Mouse (Mus musculus) forebrain, embryonic 16.5 days (tissue): ENCODE results near the gene Tctex1d2. TPM values are rescaled to one million over a fixed set of nuclear protein-coding genes. Genes with fewer than 3 reads are reported as not detected.
"Not testable (repeated sequence)": the region's sequence is repeated elsewhere in the genome, so short reads cannot be mapped to it uniquely, and the experiment has no call there.

ENCODE experiments used
- ATAC-seq: fragments of 200-750 bp; cut with Nextera tagmentation; 2 replicates; pipeline ENCODE4 v1.8.0; 2017; ENCODE audit warnings: mild to moderate bottlenecking, moderate library complexity
- H3K27ac ChIP-seq: fragments of 300-500 bp; sonication (generic); 2 replicates; pipeline ENCODE4 v1.5.1; 2014; ENCODE audit warnings: low read length, control low read depth
- H3K27me3 ChIP-seq: fragments of 300-500 bp; sonication (generic); replicated peaks from 2 replicates; pipeline ENCODE4 v1.6.1; 2014; ENCODE audit warnings: low read length; ENCODE audit not compliant: control insufficient read depth, insufficient read depth
- H3K36me3 ChIP-seq: fragments of 300-500 bp; sonication (generic); 2 replicates; pipeline ENCODE4 v1.6.1; 2014; ENCODE audit not compliant: control insufficient read depth, insufficient read depth
- H3K4me1 ChIP-seq: fragments of 300-500 bp; sonication (generic); replicated peaks from 2 replicates; pipeline ENCODE4 v1.6.1; 2014; ENCODE audit warnings: low read length; ENCODE audit not compliant: control insufficient read depth, insufficient read depth
- H3K4me2 ChIP-seq: fragments of 300-500 bp; sonication (generic); 2 replicates; pipeline ENCODE4 v1.6.1; 2014; ENCODE audit warnings: mild to moderate bottlenecking, low read length, control low read depth
- H3K4me3 ChIP-seq: fragments of 300-500 bp; sonication (generic); replicated peaks from 2 replicates; pipeline ENCODE4 v1.5.1; 2014; ENCODE audit warnings: mild to moderate bottlenecking, low read length, control low read depth
- H3K9ac ChIP-seq: fragments of 300-500 bp; sonication (generic); replicated peaks from 2 replicates; pipeline ENCODE4 v1.6.1; 2014; ENCODE audit warnings: low read depth, low read length, control low read depth
- H3K9me3 ChIP-seq: fragments of 300-500 bp; sonication (generic); 2 replicates; pipeline ENCODE4 v1.6.1; 2016; ENCODE audit warnings: low read length; ENCODE audit not compliant: control insufficient read depth
- WGBS: fragments of 180-500 bp; shearing (Covaris S2); extraction: QIAGEN DNeasy Blood & Tissue Kit; methylation state at CpG from one replicate; pipeline ENCODE4 v1.1.7; 2014; 5-methylcytosine and 5-hydroxymethylcytosine counted together
- polyA plus RNA-seq: library from polyadenylated mRNA; unstranded; fragments of >200 nt; fragmentation: Nextera tagmentation; extraction: Ambion mirVana; gene quantifications from 2 replicates; pipeline ENCODE4 v1.2.1, GENCODE M21; 2015

Gene Tctex1d2
- polyA plus RNA-seq, 1 experiment from 2014 or later = 35.0 TPM

- WGBS = 95% methylated on average over 1 of the region's 1 CpGs
- Histone ChIP-seq H3K27ac (no peak overlapping the region), H3K9ac (no peak overlapping the region), H3K4me3 (no peak overlapping the region), H3K9me3 (no peaks in the 10 kb centered on the region), H3K4me1 (no peaks in the 10 kb centered on the region; the same call in 1 of the 2 replicates), H3K4me2 (no peak overlapping the region), H3K36me3 (no peaks in the 10 kb centered on the region), H3K27me3 (no peaks in the 10 kb centered on the region)
- ATAC-seq = no peak
These were observed 17.8 kb downstream of the Tctex1d2 start for GRCm38 (mm10) chr16:32437266-32437665.

DNA sequence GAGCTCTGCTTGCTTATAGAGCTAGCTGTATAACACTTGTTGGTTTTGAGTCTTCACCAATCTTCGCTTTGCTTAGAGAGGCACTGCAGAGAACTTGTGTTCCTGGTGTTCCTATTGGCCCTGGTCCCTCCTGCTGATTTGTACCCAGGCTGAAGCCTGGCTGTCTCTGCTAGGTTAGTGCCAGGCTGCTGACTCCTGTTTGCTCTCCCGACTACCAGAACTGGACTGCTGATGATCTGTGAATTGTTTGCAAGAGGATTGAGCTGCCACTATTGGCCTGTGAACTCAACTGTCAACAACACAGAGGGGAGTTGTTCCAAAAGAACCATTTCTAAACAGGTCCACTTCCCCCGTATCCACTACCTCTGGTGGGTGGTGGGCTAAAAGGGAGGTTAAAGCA, 21.9 kb downstream of the Tctex1d2 start:
- 91% methylated on average over 3 of the region's 3 CpGs for WGBS
- no peaks in the 10 kb centered on the region for H3K4me1 ChIP-seq
- no peaks in the 10 kb centered on the region for H3K27me3 ChIP-seq
- H3K9me3 ChIP-seq = no peaks in the 10 kb centered on the region
- no peak overlapping the region for H3K9ac ChIP-seq
- no peak overlapping the region for H3K4me2 ChIP-seq
- H3K4me3 ChIP-seq = no peak overlapping the region
- ATAC-seq = no peak
- H3K27ac ChIP-seq = no peak overlapping the region
- H3K36me3 ChIP-seq = no peaks in the 10 kb centered on the region

GRCm38 (mm10) chr16:32444615-32445014, 25.1 kb downstream of the Tctex1d2 start:
- H3K4me2 ChIP-seq, H3K4me1 ChIP-seq, ATAC-seq, H3K9ac ChIP-seq, H3K36me3 ChIP-seq, H3K4me3 ChIP-seq, H3K9me3 ChIP-seq, H3K27me3 ChIP-seq, H3K27ac ChIP-seq: not testable (repeated sequence)
- 94% methylated on average over 3 of the region's 3 CpGs for WGBS

DNA sequence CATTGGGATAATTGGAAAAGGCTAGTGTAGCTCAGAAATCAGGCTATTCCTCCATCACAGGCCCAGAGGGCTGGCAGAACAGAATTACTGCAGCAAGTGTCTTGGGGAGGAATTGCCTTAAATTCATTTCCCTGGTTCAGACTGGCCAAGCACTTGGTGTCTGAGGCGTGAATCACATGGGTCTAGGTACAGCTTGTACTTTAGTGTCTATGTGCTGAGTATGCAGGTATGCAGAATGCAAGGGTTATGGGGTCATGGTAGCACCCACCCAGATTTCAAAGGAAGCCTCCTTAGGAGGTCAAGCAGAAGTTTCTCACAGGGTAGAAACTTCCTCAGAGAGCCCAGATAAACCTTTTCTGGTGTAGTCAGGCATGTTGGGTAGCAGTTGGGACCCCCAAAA, 26.1 kb downstream of the Tctex1d2 start:
- H3K4me2 ChIP-seq = no peak overlapping the region
- H3K36me3 ChIP-seq = no peaks in the 10 kb centered on the region
- no peak overlapping the region for H3K27ac ChIP-seq
- no peaks in the 10 kb centered on the region for H3K4me1 ChIP-seq
- H3K9ac ChIP-seq = no peak overlapping the region
- no peak overlapping the region for H3K4me3 ChIP-seq
- ATAC-seq = no peak
- no peaks in the 10 kb centered on the region for H3K27me3 ChIP-seq
- H3K9me3 ChIP-seq = no peaks in the 10 kb centered on the region
- 97% methylated on average over 1 of the region's 1 CpGs for WGBS

- Histone ChIP-seq H3K4me2 (no peak overlapping the region), H3K4me1 (no peaks in the 10 kb centered on the region), H3K27ac (no peak overlapping the region), H3K36me3 (no peaks in the 10 kb centered on the region), H3K4me3 (no peak overlapping the region), H3K9me3 (no peaks in the 10 kb centered on the region), H3K27me3 (no peaks in the 10 kb centered on the region), H3K9ac (no peak overlapping the region)
- 76% methylated on average over 2 of the region's 2 CpGs for WGBS
- ATAC-seq = no peak
These were observed 27.1 kb downstream of the Tctex1d2 start for GRCm38 (mm10) chr16:32446563-32447138.

GRCm38 (mm10) chr16:32449665-32450064, 30.2 kb downstream of the Tctex1d2 start:
- Histone ChIP-seq H3K27me3 (no peaks in the 10 kb centered on the region), H3K4me1 (no peaks in the 10 kb centered on the region), H3K4me3 (no peak overlapping the region), H3K27ac (no peak overlapping the region), H3K9me3 (no peaks in the 10 kb centered on the region), H3K9ac (no peak overlapping the region), H3K4me2 (no peak overlapping the region), H3K36me3 (peaks cover 6% of the 10 kb centered on the region; the same call in 1 of the 2 replicates)
- ATAC-seq = no peak
- WGBS = 90% methylated on average over 3 of the region's 3 CpGs

GRCm38 (mm10) chr16:32450133-32450532, 30.6 kb downstream of the Tctex1d2 start:
- H3K27me3 ChIP-seq = no peaks in the 10 kb centered on the region
- H3K9ac ChIP-seq = no peak overlapping the region
- H3K4me3 ChIP-seq = no peak overlapping the region
- no peak overlapping the region for H3K27ac ChIP-seq
- no peak for ATAC-seq
- 94% methylated on average over 2 of the region's 2 CpGs for WGBS
- H3K4me2 ChIP-seq = no peak overlapping the region
- peaks cover 6% of the 10 kb centered on the region; the same call in 1 of the 2 replicates for H3K36me3 ChIP-seq
- H3K9me3 ChIP-seq = no peaks in the 10 kb centered on the region
- H3K4me1 ChIP-seq = no peaks in the 10 kb centered on the region

DNA sequence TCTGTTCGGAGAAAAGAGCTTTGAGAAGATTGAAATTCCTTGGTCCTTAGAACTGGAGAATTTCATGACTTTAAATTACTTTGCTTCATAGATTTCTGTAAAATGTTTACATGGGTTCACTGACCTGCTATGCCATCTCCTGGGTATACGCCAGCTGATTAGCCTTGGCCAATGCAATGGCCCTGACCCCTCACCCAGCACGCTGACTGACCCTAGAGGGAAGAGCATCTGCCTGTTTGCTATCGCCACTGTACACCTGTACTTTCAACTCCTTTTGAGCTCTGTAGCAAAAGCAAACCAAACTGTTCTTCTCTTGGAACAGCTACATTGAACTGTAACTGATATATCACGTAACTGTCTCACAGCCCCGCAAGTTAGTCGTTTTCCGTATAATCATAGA, 33.6 kb downstream of the Tctex1d2 start:
- WGBS = 95% methylated on average over 8 of the region's 8 CpGs
- Histone ChIP-seq H3K36me3 (peaks cover 8% of the 10 kb centered on the region), H3K4me2 (no peak overlapping the region), H3K4me3 (no peak overlapping the region), H3K4me1 (no peaks in the 10 kb centered on the region), H3K27ac (no peak overlapping the region), H3K9ac (no peak overlapping the region), H3K27me3 (no peaks in the 10 kb centered on the region), H3K9me3 (no peaks in the 10 kb centered on the region)
- ATAC-seq = no peak

DNA sequence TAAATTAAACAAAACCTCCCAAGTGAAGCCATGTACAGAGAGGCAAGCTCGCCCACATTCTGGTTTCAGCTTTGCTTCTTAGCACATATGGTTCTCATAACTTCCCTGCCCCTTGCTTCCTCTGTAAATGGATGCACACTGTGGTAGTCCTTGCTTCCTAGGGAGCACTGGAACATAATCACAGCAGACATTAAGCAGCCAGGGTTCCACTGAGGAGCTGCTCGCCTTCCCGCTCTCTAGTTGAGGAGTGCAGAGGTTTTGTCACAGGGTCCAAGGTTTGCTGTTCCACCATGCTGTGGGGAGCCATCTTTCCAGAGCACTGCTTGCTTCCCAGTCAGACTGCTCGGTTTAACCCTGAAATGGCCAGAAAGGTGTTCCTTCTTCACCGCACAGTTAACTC, 35.1 kb downstream of the Tctex1d2 start:
- no peak for ATAC-seq
- Histone ChIP-seq H3K4me2 (no peak overlapping the region), H3K9me3 (no peaks in the 10 kb centered on the region), H3K4me3 (no peak overlapping the region), H3K27ac (no peak overlapping the region), H3K4me1 (no peaks in the 10 kb centered on the region), H3K36me3 (peaks cover 8% of the 10 kb centered on the region), H3K27me3 (no peaks in the 10 kb centered on the region), H3K9ac (no peak overlapping the region)
- 87% methylated on average over 5 of the region's 5 CpGs for WGBS

- H3K27ac ChIP-seq = no peak overlapping the region
- H3K9me3 ChIP-seq = no peaks in the 10 kb centered on the region
- H3K36me3 ChIP-seq = peaks cover 8% of the 10 kb centered on the region
- no peak overlapping the region for H3K9ac ChIP-seq
- H3K27me3 ChIP-seq = no peaks in the 10 kb centered on the region
- H3K4me2 ChIP-seq = no peak overlapping the region
- ATAC-seq = no peak
- no peaks in the 10 kb centered on the region for H3K4me1 ChIP-seq
- no peak overlapping the region for H3K4me3 ChIP-seq
These were observed 36.6 kb downstream of the Tctex1d2 start for GRCm38 (mm10) chr16:32456086-32456485.
